Mouse (Mus musculus) CH12.LX (cell line): Measurements from ENCODE around the gene Ifrd2. TPM values are rescaled to one million over a fixed set of nuclear protein-coding genes. Genes with fewer than 3 reads are reported as not detected.
A peak's percentile ranks its signal among the peaks of the same experiment; 100 is the strongest.

Experiments used
- DNase-seq: peaks from one replicate; pipeline ENCODE4 v3.0.0-alpha.2; 2013; ENCODE audit errors: extremely low read depth
- H3K27ac ChIP-seq: 2 replicates; pipeline ENCODE4 v1.5.1; 2012; ENCODE audit warnings: low read depth, mild to moderate bottlenecking, control low read depth, moderate library complexity; ENCODE audit not compliant: insufficient read depth
- H3K27me3 ChIP-seq: replicated peaks from 2 replicates; pipeline ENCODE3; 2012; ENCODE audit warnings: inconsistent platforms
- H3K36me3 ChIP-seq, 2 experiments: replicated peaks in 1 of 2; 2 replicates each; pipeline versions ENCODE3 to v1.6.1; 2012; ENCODE audit warnings: inconsistent platforms in 1 of 2, low read length in 1 of 2, mild to moderate bottlenecking in 1 of 2, mixed read lengths in 1 of 2, moderate library complexity in 1 of 2; ENCODE audit not compliant: control insufficient read depth in 1 of 2, insufficient read depth in 1 of 2
- H3K4me1 ChIP-seq, 2 experiments: 2 replicates each; pipeline ENCODE4 v1.6.1; 2012; ENCODE audit warnings: inconsistent platforms in 1 of 2, moderate library complexity in 1 of 2; ENCODE audit not compliant: insufficient read depth in 2 of 2, control insufficient read depth in 1 of 2
- H3K4me2 ChIP-seq: 2 replicates; pipeline ENCODE4 v1.6.1; 2012; ENCODE audit warnings: low read depth, mild to moderate bottlenecking, control low read depth; ENCODE audit not compliant: poor library complexity, insufficient read depth, severe bottlenecking
- H3K4me3 ChIP-seq, 3 experiments: fragments of 150-350 bp in 1 of 3; sonication (generic) in 1 of 3; replicated peaks in 1 of 3; 2 replicates each; pipeline versions ENCODE3 to v1.5.1; 2011 to 2012; ENCODE audit warnings: low read depth in 2 of 3, low read length in 2 of 3, mild to moderate bottlenecking in 2 of 3, moderate library complexity in 2 of 3, control low read depth in 1 of 3, improper control_type of control experiment in 1 of 3, inconsistent platforms in 1 of 3, mixed read lengths in 1 of 3; ENCODE audit not compliant: poor library complexity in 1 of 3
- H3K79me2 ChIP-seq: replicated peaks from 2 replicates; pipeline ENCODE4 v1.6.1; 2012; ENCODE audit warnings: mild to moderate bottlenecking, moderate library complexity; ENCODE audit not compliant: control insufficient read depth, poor library complexity, insufficient read depth, severe bottlenecking; ENCODE audit errors: extremely low read depth
- H3K9ac ChIP-seq: 2 replicates; pipeline ENCODE4 v1.6.1; 2012; ENCODE audit warnings: low read depth, mild to moderate bottlenecking, control low read depth, moderate library complexity; ENCODE audit not compliant: insufficient read depth
- H3K9me3 ChIP-seq: replicated peaks from 2 replicates; pipeline ENCODE3; 2012; ENCODE audit warnings: low read length, inconsistent platforms, mixed read lengths
- CHD1 ChIP-seq: IDR thresholded peaks from 2 replicates; pipeline ENCODE4 v1.6.1; 2012; ENCODE audit warnings: low read depth, low read length, improper control_type of control experiment, inconsistent platforms
- E2F4 ChIP-seq: IDR thresholded peaks from 2 replicates; pipeline ENCODE4 v1.6.1; 2011; ENCODE audit warnings: low read depth, low read length, improper control_type of control experiment; ENCODE audit not compliant: insufficient replicate concordance
- ELF1 ChIP-seq: IDR thresholded peaks from 2 replicates; pipeline ENCODE4 v1.6.1; 2014; ENCODE audit warnings: low read depth, mild to moderate bottlenecking, inconsistent platforms, low read length, improper control_type of control experiment
- ETS1 ChIP-seq: conservative IDR thresholded peaks from 2 replicates; pipeline ENCODE4 v1.6.1; 2012; ENCODE audit warnings: low read depth, mild to moderate bottlenecking, inconsistent platforms, low read length, improper control_type of control experiment, moderate library complexity
- HCFC1 ChIP-seq: IDR thresholded peaks from 2 replicates; pipeline ENCODE4 v1.6.1; 2012; ENCODE audit warnings: low read depth, mild to moderate bottlenecking, inconsistent platforms, low read length, improper control_type of control experiment
- JUND ChIP-seq: conservative IDR thresholded peaks from 2 replicates; pipeline ENCODE4 v1.6.1; 2011; ENCODE audit warnings: low read depth, low read length, improper control_type of control experiment
- MAX ChIP-seq: IDR thresholded peaks from 2 replicates; pipeline ENCODE4 v1.6.1; 2011; ENCODE audit warnings: low read length, improper control_type of control experiment
- MYC ChIP-seq: IDR thresholded peaks from 2 replicates; pipeline ENCODE4 v1.6.1; 2011; ENCODE audit warnings: low read depth, mild to moderate bottlenecking, improper control_type of control experiment, low read length
- NELFE ChIP-seq: IDR thresholded peaks from 2 replicates; pipeline ENCODE4 v1.6.1; 2011; ENCODE audit warnings: low read depth, low read length, improper control_type of control experiment
- POLR2A ChIP-seq: IDR thresholded peaks from 2 replicates; pipeline ENCODE4 v1.6.1; 2011; ENCODE audit warnings: low read depth, mild to moderate bottlenecking, improper control_type of control experiment, low read length
- POLR2AphosphoS2 ChIP-seq: IDR thresholded peaks from 2 replicates; pipeline ENCODE4 v1.6.1; 2011; ENCODE audit warnings: low read depth, low read length, improper control_type of control experiment
- RAD21 ChIP-seq: IDR thresholded peaks from 2 replicates; pipeline ENCODE4 v1.6.1; 2011; ENCODE audit warnings: low read depth, mild to moderate bottlenecking, low read length, improper control_type of control experiment, moderate library complexity
- SIN3A ChIP-seq: IDR thresholded peaks from 2 replicates; pipeline ENCODE4 v1.6.1; 2012; ENCODE audit warnings: low read length, improper control_type of control experiment, inconsistent platforms
- UBTF ChIP-seq: IDR thresholded peaks from 2 replicates; pipeline ENCODE4 v1.6.1; 2012; ENCODE audit warnings: low read depth, mild to moderate bottlenecking, inconsistent platforms, low read length, improper control_type of control experiment, moderate library complexity
- ZMIZ1 ChIP-seq: IDR thresholded peaks from 2 replicates; pipeline ENCODE4 v1.6.1; 2012; ENCODE audit warnings: low read depth, mild to moderate bottlenecking, inconsistent platforms, low read length, improper control_type of control experiment
- dilution Hi-C: fragments of 300-500 bp; cut with MboI; formaldehyde crosslinking; loops from 2 replicates; pipeline ENCODE4 v1.14.3; 2020; ENCODE audit warnings: low sequenced_read_pairs; ENCODE audit not compliant: extremely low pct_unique_long_range_greater_than_20kb, extremely low pct_ligation_motif_present
- in situ Hi-C: fragments of 300-500 bp; cut with MboI; formaldehyde crosslinking; loops from 3 replicates; pipeline ENCODE4 v1.14.3; 2019; ENCODE audit warnings: low sequenced_read_pairs, low pct_ligation_motif_present, low pct_unique_long_range_greater_than_20kb, mixed read lengths
- polyA plus RNA-seq: library from polyadenylated mRNA; unstranded; fragments of >175 nt; gene quantifications from 2 replicates; pipeline ENCODE4 v1.2.1, GENCODE M21; 2012; ENCODE audit warnings: low read depth; ENCODE audit not compliant: insufficient read length
- total RNA-seq, 2 experiments: library from RNA; depleted of rRNA; stranded (reverse); fragments of 300-350 nt in 1 of 2; fragments of >200 nt in 1 of 2; gene quantifications; 2 replicates each; pipeline ENCODE4 v1.2.3; 2012 to 2014

Ifrd2 gene
- total and polyA plus RNA-seq, 3 experiments, result 62.8 to 143 (median 91.3) TPM

DNA sequence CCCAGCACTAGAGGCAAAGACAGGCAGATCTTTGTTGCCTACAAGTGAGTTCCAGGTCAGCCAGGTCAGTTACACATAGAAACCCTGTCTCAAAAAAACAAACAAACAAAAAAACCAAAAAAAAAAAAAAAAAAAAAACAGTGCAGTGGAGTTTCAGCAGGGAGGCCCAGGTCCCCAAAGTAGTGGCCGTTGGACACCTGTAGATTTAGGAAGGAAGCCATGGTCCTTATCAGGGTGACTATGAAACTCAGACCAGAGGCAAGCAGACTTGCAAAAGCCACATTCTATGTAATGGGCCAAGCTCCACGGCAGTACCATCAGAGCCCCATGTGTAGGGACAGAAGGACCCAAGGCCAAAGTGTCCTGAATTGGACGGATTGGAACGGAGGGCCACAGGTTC, 5.9 kb upstream of the Ifrd2 start:
- no peak for DNase-seq
- no peaks in the 10 kb centered on the region for H3K79me2 ChIP-seq
- no peak for TF ChIP-seq SIN3A
- no peak for TF ChIP-seq JUND
- no peak for TF ChIP-seq MAX
- no peak for TF ChIP-seq POLR2AphosphoS2
- no peak for TF ChIP-seq ZMIZ1
- no peak for TF ChIP-seq RAD21
- no peak for TF ChIP-seq NELFE
- no peak for TF ChIP-seq HCFC1
- TF ChIP-seq ELF1, result no peak
- no peak for TF ChIP-seq POLR2A
- H3K36me3 ChIP-seq, result peaks cover 8 to 33% of the 10 kb centered on the region in 2 experiments
- H3K9me3 ChIP-seq, result no peaks in the 10 kb centered on the region
- in situ Hi-C loops, result no loop called here
- no peak overlapping the region for H3K27ac ChIP-seq
- H3K4me3 ChIP-seq, result peak overlapping the region; percentile 62 to 95 (median 84)
- peak overlapping the region; percentile 81 for H3K9ac ChIP-seq
- no peaks in the 10 kb centered on the region for H3K27me3 ChIP-seq
- dilution Hi-C loops, result no loop called here
- H3K4me1 ChIP-seq, result peaks cover 10 to 42% of the 10 kb centered on the region in 2 experiments
- peak overlapping the region; percentile 84 for H3K4me2 ChIP-seq

- in situ Hi-C loops, result no loop called here
- no peak overlapping the region for H3K4me2 ChIP-seq
- no peak for DNase-seq
- H3K9ac ChIP-seq, result no peak overlapping the region
- TF ChIP-seq MAX (no peak), E2F4 (no peak), ETS1 (no peak), NELFE (no peak), MYC (no peak), CHD1 (no peak), UBTF (no peak)
- no peaks in the 10 kb centered on the region for H3K9me3 ChIP-seq
- dilution Hi-C loops, result no loop called here
- no peaks in the 10 kb centered on the region for H3K79me2 ChIP-seq
- H3K4me3 ChIP-seq, result no peak overlapping the region
- H3K27ac ChIP-seq, result no peak overlapping the region
- H3K27me3 ChIP-seq, result no peaks in the 10 kb centered on the region
- peaks cover 11 to 38% of the 10 kb centered on the region in 2 experiments for H3K4me1 ChIP-seq
- H3K36me3 ChIP-seq, result peaks cover 8 to 33% of the 10 kb centered on the region in 2 experiments
Observed at GRCm38 (mm10) chr9:107582509-107583062, 4.9 kb upstream of the Ifrd2 start.
